Mouse (Mus musculus): ENCODE measurements around the gene Epha1. TPM values are rescaled to one million over a fixed set of nuclear protein-coding genes. Genes with fewer than 3 reads are reported as not detected.

Gene Epha1
- polyA plus RNA-seq, 2 experiments = 1.4 to 4.0 TPM

DNA sequence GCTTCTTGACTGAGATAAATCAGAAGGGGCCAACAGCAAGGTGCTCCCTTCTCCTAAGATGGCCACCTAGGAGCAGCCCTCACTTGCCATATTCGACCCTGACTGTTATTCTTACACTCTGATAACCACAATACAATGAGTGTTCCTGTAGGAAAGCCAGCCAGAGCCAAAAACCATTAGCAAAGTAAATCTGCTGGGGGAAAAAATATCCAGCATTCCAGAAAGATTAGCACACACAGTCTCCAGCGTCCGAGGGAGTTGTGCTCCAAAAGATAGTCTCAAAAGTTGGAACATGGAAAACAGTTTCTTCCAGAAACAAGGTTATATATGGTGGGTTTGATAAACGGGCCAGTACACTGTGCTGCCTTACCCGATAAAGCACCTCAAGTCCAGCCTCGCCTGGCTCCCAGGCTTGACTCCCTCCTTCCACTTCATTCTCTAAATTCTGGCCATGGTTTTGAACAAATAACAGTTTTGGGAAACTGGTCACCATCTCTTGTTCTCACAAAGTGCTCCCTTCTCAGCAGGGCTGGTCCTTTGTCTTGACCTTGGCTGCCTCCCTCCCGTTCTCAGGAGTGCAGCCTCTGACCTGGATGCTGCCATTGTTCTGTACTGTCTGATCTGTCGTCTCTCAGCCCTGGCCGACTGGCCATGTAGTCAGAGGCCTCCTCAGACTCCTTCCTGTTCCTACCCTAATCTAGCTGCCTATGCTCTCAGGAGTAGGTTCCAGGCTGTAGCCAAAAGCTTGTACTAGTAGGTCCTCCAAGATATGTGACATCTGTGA, 13.5 kb downstream of the Epha1 start:
- H3K27ac ChIP-seq = no peak overlapping the region
- 53% methylated on average over 9 of the region's 9 CpGs for WGBS (ENCODE audit: insufficient replicate concordance)
- no peak for TF ChIP-seq EP300 (IDR thresholded peaks at IDR 0.05; ENCODE audit: low read depth)
- TF ChIP-seq CTCF (IDR thresholded peaks at IDR 0.05; ENCODE audit: low read depth) = no peak

DNA sequence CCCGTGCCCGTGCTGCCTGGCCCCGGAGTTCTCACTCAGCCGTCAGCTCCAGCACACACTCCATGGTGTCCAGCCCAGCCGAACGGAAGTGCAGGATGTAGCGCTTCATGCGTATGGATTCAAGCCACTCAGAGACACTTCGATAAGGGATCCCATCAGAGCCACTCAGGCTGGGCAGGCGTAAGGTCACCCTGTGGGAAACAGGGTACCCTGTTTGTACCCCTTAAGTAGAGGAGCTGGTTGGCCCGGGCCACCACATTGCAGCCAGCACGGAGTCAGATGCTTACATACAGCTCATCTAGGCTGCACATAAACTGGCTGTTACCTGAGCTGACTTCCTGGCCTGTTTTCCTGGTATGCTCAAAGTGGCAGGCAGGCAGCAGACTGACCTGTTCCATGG, 14.2 kb downstream of the Epha1 start:
- no peak overlapping the region for H3K4me2 ChIP-seq (ENCODE audit: low read depth)
- no peak overlapping the region for H3K27ac ChIP-seq
- no peaks in the 10 kb centered on the region for H3K9me3 ChIP-seq (ENCODE audit: control insufficient read depth, low read length)
- peaks cover 0 to 18% of the 10 kb centered on the region in 2 experiments; a peak in 2 of 4 replicates for H3K4me1 ChIP-seq (replicated peaks; ENCODE audit: control insufficient read depth in 2 of 2, insufficient read depth in 2 of 2, low read length in 1 of 2)
- no peak for TF ChIP-seq CTCF (IDR thresholded peaks at IDR 0.05; ENCODE audit: low read depth)
- TF ChIP-seq EP300 (IDR thresholded peaks at IDR 0.05; ENCODE audit: low read depth) = no peak
- H3K27me3 ChIP-seq (ENCODE audit: control insufficient read depth, insufficient read depth, low read length) = no peaks in the 10 kb centered on the region
- ATAC-seq (ENCODE audit: insufficient read depth) (no peak), DNase-seq (ENCODE audit: low read depth in 3 of 3, low spot score in 3 of 3) (no peak)
- H3K36me3 ChIP-seq (replicated peaks; ENCODE audit: control insufficient read depth, insufficient read depth, low read depth) = no peaks in the 10 kb centered on the region
- WGBS (ENCODE audit: insufficient replicate concordance) = 82% methylated on average over 12 of the region's 12 CpGs
- no peak overlapping the region for H3K9ac ChIP-seq (replicated peaks)
- no peak overlapping the region for H3K4me3 ChIP-seq (ENCODE audit: insufficient read depth in 1 of 2, low read depth in 2 of 2, low read length in 2 of 2)

More for the DNA sequence above, 13.5 kb downstream of the Epha1 start:
- no peak overlapping the region for H3K4me3 ChIP-seq (ENCODE audit: insufficient read depth in 1 of 2, low read depth in 2 of 2, low read length in 2 of 2)
- H3K4me2 ChIP-seq (ENCODE audit: low read depth) = no peak overlapping the region
- H3K27me3 ChIP-seq (ENCODE audit: control insufficient read depth, insufficient read depth, low read length) = no peaks in the 10 kb centered on the region
- H3K4me1 ChIP-seq (replicated peaks; ENCODE audit: control insufficient read depth in 2 of 2, insufficient read depth in 2 of 2, low read length in 1 of 2) = peaks cover 0 to 13% of the 10 kb centered on the region in 2 experiments; a peak in 2 of 4 replicates
- DNase-seq (ENCODE audit: low read depth in 3 of 3, low spot score in 3 of 3) (no peak), ATAC-seq (ENCODE audit: insufficient read depth) (no peak)
- H3K9me3 ChIP-seq (ENCODE audit: control insufficient read depth, low read length) = no peaks in the 10 kb centered on the region
- H3K36me3 ChIP-seq (replicated peaks; ENCODE audit: control insufficient read depth, insufficient read depth, low read depth) = no peaks in the 10 kb centered on the region
- no peak overlapping the region for H3K9ac ChIP-seq (replicated peaks)

DNA sequence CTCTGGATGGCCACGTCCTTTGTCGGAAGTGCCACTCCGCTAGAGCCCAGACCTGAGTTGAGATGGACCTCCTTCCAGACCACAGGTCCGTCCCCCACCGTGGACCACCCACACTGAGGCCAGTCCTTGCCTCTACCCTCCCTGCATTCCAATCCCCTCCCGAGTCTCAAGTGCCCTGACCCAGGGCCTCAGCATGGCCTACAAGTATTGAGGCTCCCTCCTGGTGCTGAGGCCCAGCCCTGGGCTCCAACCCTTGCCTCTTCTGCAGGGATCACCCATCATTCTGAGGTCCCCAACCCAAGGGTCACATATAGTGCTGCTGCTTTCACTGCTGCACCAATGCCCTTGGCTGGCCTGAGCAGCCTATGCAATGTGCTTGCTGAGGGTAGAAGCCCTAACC, 15.2 kb downstream of the Epha1 start:
- no peaks in the 10 kb centered on the region for H3K9me3 ChIP-seq (ENCODE audit: control insufficient read depth, low read length)
- no peaks in the 10 kb centered on the region for H3K27me3 ChIP-seq (ENCODE audit: control insufficient read depth, insufficient read depth, low read length)
- no peak for DNase-seq (ENCODE audit: low read depth in 3 of 3, low spot score in 3 of 3)
- 75% methylated on average over 6 of the region's 6 CpGs for WGBS (ENCODE audit: insufficient replicate concordance)
- no peak overlapping the region for H3K27ac ChIP-seq
- no peak overlapping the region for H3K4me2 ChIP-seq (ENCODE audit: low read depth)
- no peak overlapping the region for H3K9ac ChIP-seq (replicated peaks)
- no peaks in the 10 kb centered on the region for H3K36me3 ChIP-seq (replicated peaks; ENCODE audit: control insufficient read depth, insufficient read depth, low read depth)
- TF ChIP-seq EP300 (IDR thresholded peaks at IDR 0.05; ENCODE audit: low read depth) (no peak), CTCF (IDR thresholded peaks at IDR 0.05; ENCODE audit: low read depth) (no peak)
- no peak overlapping the region for H3K4me3 ChIP-seq (ENCODE audit: insufficient read depth in 1 of 2, low read depth in 2 of 2, low read length in 2 of 2)
- peaks cover 0 to 26% of the 10 kb centered on the region in 2 experiments; a peak in 2 of 4 replicates for H3K4me1 ChIP-seq (replicated peaks; ENCODE audit: control insufficient read depth in 2 of 2, insufficient read depth in 2 of 2, low read length in 1 of 2)
- ATAC-seq (ENCODE audit: insufficient read depth) = no peak

DNA sequence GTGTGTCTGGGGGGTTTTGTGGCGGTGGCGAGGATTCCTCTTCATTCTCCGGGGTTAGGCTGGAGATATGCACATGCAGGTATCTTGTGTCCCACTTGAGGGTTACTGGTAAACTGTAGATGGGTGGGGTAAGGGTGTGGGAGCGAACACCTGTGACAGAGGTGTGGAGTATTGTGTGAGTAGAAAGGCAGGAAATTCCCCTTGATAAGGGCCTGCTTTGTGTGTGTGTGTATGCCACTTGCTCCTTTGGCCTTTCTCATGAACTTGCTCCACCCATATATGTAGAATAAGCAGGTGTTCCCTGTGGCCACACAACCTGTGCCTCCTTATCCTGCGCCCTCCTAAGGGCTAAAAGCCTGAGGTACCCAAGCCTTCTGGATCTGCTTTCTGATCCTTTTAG, 16.2 kb downstream of the Epha1 start:
- Histone ChIP-seq H3K4me3 (ENCODE audit: insufficient read depth in 1 of 2, low read depth in 2 of 2, low read length in 2 of 2) (no peak overlapping the region), H3K4me1 (replicated peaks; ENCODE audit: control insufficient read depth in 2 of 2, insufficient read depth in 2 of 2, low read length in 1 of 2) (peaks cover 4 to 31% of the 10 kb centered on the region in 2 experiments), H3K27ac (no peak overlapping the region), H3K4me2 (ENCODE audit: low read depth) (no peak overlapping the region), H3K36me3 (replicated peaks; ENCODE audit: control insufficient read depth, insufficient read depth, low read depth) (no peaks in the 10 kb centered on the region), H3K9me3 (ENCODE audit: control insufficient read depth, low read length) (no peaks in the 10 kb centered on the region), H3K27me3 (ENCODE audit: control insufficient read depth, insufficient read depth, low read length) (no peaks in the 10 kb centered on the region), H3K9ac (replicated peaks) (no peak overlapping the region)
- TF ChIP-seq CTCF (IDR thresholded peaks at IDR 0.05; ENCODE audit: low read depth) = no peak
- TF ChIP-seq EP300 (IDR thresholded peaks at IDR 0.05; ENCODE audit: low read depth) = no peak
- 74% methylated on average over 5 of the region's 5 CpGs for WGBS (ENCODE audit: insufficient replicate concordance)
- ATAC-seq (ENCODE audit: insufficient read depth) (no peak), DNase-seq (ENCODE audit: low read depth in 3 of 3, low spot score in 3 of 3) (no peak)

DNA sequence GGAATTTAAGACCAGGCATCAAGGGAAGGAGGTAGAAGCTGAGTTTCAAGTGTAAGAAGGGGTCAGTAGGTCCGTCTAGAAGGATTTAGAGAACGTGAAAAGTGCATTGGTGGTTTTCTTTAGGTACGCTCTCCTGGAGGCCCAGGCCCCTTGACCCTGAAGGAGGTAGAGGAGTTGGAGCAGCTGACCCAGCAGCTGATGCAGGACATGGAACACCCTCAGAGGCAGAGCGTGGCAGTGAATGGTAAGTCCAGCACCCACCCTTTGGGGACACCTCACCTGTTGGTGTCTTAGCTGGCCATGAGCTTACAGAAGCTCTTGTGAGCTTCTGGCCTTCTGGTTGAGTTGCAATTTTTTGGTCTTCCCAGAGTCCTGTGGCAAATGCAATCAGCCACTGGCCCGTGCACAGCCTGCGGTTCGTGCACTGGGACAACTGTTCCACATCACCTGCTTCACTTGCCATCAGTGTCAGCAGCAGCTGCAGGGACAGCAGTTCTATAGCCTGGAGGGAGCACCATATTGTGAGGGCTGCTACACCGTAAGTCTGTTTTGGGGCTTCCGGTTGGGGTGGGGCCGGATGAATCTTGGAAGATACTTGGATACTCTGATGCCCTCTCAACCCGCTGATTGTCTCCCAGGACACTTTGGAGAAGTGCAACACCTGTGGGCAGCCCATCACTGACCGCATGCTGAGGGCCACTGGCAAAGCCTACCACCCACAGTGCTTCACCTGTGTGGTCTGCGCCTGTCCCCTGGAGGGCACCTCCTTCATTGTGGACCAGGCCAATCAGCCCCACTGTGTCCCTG, 17.1 kb downstream of the Epha1 start:
- no peak overlapping the region for H3K4me2 ChIP-seq (ENCODE audit: low read depth)
- H3K9ac ChIP-seq (replicated peaks) = no peak overlapping the region
- 77% methylated on average over 13 of the region's 13 CpGs for WGBS (ENCODE audit: insufficient replicate concordance)
- ATAC-seq (ENCODE audit: insufficient read depth) (no peak), DNase-seq (ENCODE audit: low read depth in 3 of 3, low spot score in 3 of 3) (no peak)
- peaks cover 9 to 40% of the 10 kb centered on the region in 2 experiments for H3K4me1 ChIP-seq (replicated peaks; ENCODE audit: control insufficient read depth in 2 of 2, insufficient read depth in 2 of 2, low read length in 1 of 2)
- H3K4me3 ChIP-seq (ENCODE audit: insufficient read depth in 1 of 2, low read depth in 2 of 2, low read length in 2 of 2) = no peak overlapping the region
- no peaks in the 10 kb centered on the region for H3K27me3 ChIP-seq (ENCODE audit: control insufficient read depth, insufficient read depth, low read length)
- TF ChIP-seq EP300 (IDR thresholded peaks at IDR 0.05; ENCODE audit: low read depth) = no peak
- no peak for TF ChIP-seq CTCF (IDR thresholded peaks at IDR 0.05; ENCODE audit: low read depth)
- no peak overlapping the region for H3K27ac ChIP-seq
- H3K36me3 ChIP-seq (replicated peaks; ENCODE audit: control insufficient read depth, insufficient read depth, low read depth) = no peaks in the 10 kb centered on the region
- no peaks in the 10 kb centered on the region for H3K9me3 ChIP-seq (ENCODE audit: control insufficient read depth, low read length)
